Mouse (Mus musculus): ENCODE results near the gene Ugp2. TPM values are rescaled to one million over a fixed set of nuclear protein-coding genes. Genes with fewer than 3 reads are reported as not detected.
A peak's percentile ranks its signal among the peaks of the same experiment; 100 is the strongest.

The Ugp2 gene
- polyA plus RNA-seq, 1 experiment from 2014 or later: 76.1 TPM

GRCm38 (mm10) chr11:21398464-21398863 is 27.5 kb upstream of the Ugp2 start:
- 52% methylated on average over 7 of the region's 7 CpGs for WGBS
- H3K9me3 ChIP-seq (replicated peaks; ENCODE audit: control insufficient read depth, low read length): no peaks in the 10 kb centered on the region
- no peak for ATAC-seq (replicated peaks; ENCODE audit: insufficient number of reproducible peaks, low FRiP score, low TSS enrichment, low read depth)
- H3K36me3 ChIP-seq (replicated peaks; ENCODE audit: control insufficient read depth, insufficient read depth, low read depth, low read length): no peaks in the 10 kb centered on the region
- no peak overlapping the region for H3K27ac ChIP-seq (replicated peaks; ENCODE audit: low read depth, low read length)
- H3K4me1 ChIP-seq (ENCODE audit: control insufficient read depth, insufficient read depth, low read length): no peaks in the 10 kb centered on the region
- H3K27me3 ChIP-seq (ENCODE audit: control insufficient read depth, insufficient read depth, low read length): no peaks in the 10 kb centered on the region
- no peak overlapping the region for H3K4me3 ChIP-seq (ENCODE audit: low read depth, low read length)
- peak; percentile 48 for DNase-seq (ENCODE audit: low spot score)
- H3K9ac ChIP-seq (replicated peaks; ENCODE audit: low read length): no peak overlapping the region
- no peak overlapping the region for H3K4me2 ChIP-seq (ENCODE audit: low read depth, low read length)

DNA sequence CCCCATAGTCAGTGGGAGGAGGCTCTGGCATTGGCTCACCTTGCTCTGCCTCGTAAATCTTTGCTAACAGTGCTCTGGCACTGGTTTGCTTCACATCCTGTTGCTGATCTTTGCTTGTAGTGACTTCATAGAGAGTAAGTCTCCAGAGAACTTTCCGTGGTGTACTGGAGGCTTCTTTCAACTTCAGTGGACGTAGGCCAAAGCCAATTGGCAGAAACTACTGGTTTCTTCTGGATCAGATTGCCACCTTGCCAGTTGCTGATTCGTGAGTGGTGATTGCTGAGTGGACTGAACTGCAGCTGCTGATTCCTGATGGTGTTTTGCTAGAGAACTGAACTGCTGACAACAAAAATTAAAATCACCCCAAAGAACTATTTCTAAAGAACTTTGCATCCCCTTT is 15.8 kb upstream of the Ugp2 start:
- Histone ChIP-seq H3K4me3 (ENCODE audit: low read depth, low read length) (no peak overlapping the region), H3K4me2 (ENCODE audit: low read depth, low read length) (no peak overlapping the region), H3K9me3 (replicated peaks; ENCODE audit: control insufficient read depth, low read length) (no peaks in the 10 kb centered on the region), H3K27ac (replicated peaks; ENCODE audit: low read depth, low read length) (no peak overlapping the region), H3K9ac (replicated peaks; ENCODE audit: low read length) (no peak overlapping the region), H3K36me3 (replicated peaks; ENCODE audit: control insufficient read depth, insufficient read depth, low read depth, low read length) (no peaks in the 10 kb centered on the region), H3K27me3 (ENCODE audit: control insufficient read depth, insufficient read depth, low read length) (no peaks in the 10 kb centered on the region), H3K4me1 (ENCODE audit: control insufficient read depth, insufficient read depth, low read length) (no peaks in the 10 kb centered on the region)
- ATAC-seq (replicated peaks; ENCODE audit: insufficient number of reproducible peaks, low FRiP score, low TSS enrichment, low read depth) (no peak), DNase-seq (ENCODE audit: low spot score) (no peak)
- WGBS: 82% methylated on average over 4 of the region's 4 CpGs

DNA sequence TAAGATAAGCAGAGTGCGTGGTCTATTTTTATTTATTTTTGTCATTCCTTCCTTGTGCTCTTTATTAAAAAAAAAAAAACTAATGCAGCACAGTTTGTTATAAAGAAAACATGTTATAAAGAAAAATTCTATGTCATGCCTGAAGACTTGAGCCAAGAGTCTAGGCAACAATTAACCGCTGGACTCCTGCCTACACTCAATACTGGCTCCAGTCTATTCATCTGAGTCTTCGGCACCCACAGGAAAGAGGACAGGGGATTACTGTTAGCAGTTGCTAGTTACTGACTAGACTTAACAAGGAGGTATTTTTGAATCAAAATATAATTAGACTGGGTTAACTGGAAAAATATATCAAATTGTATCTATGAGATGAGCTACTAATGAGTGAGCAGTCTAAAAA is 3.1 kb upstream of the Ugp2 start:
- no peaks in the 10 kb centered on the region for H3K4me1 ChIP-seq (ENCODE audit: control insufficient read depth, insufficient read depth, low read length)
- H3K27me3 ChIP-seq (ENCODE audit: control insufficient read depth, insufficient read depth, low read length): no peaks in the 10 kb centered on the region
- H3K4me3 ChIP-seq (ENCODE audit: low read depth, low read length): no peak overlapping the region
- H3K9ac ChIP-seq (replicated peaks; ENCODE audit: low read length): no peak overlapping the region
- no peaks in the 10 kb centered on the region for H3K36me3 ChIP-seq (replicated peaks; ENCODE audit: control insufficient read depth, insufficient read depth, low read depth, low read length)
- no peak overlapping the region for H3K27ac ChIP-seq (replicated peaks; ENCODE audit: low read depth, low read length)
- DNase-seq (ENCODE audit: low spot score): no peak
- no peaks in the 10 kb centered on the region for H3K9me3 ChIP-seq (replicated peaks; ENCODE audit: control insufficient read depth, low read length)
- no peak for ATAC-seq (replicated peaks; ENCODE audit: insufficient number of reproducible peaks, low FRiP score, low TSS enrichment, low read depth)
- no peak overlapping the region for H3K4me2 ChIP-seq (ENCODE audit: low read depth, low read length)
- 92% methylated on average over 3 of the region's 3 CpGs for WGBS

DNA sequence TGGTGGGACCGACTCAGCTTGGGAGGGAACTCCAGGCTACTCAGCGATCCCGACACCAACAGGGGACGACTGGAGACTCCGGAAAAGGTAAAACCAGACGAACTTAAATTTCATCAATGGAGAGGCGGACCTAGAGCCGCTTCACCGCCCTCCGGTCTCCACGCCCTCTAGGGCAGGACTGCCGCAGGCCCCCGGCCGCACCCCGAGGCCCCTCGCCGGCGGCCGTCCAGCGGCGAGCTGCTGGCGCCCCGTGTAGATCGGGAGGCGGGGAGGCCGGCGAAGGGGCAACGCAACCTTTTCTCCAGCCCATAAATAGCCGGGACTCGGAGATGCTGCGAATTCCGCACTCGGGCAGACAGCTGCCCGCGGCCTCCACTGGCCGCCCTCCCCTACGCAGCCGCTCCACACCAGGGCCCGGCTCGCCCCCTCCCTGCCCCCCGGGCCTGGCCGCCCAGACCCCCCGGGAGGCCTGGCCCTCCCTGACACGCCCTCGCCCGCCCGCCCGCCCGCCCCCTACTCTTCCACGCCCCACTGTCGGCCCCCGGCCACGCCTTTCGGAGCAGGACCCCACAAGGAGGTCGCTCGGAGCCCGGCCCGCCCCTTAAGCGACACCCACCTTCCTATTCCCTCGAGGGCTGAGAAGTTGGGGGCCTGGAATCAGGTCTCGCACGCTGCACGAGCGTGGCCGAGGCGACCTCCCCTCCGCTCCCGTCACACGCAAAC is 441 bp downstream of the Ugp2 start:
- Histone ChIP-seq H3K36me3 (replicated peaks; ENCODE audit: control insufficient read depth, insufficient read depth, low read depth, low read length) (no peaks in the 10 kb centered on the region), H3K4me1 (ENCODE audit: control insufficient read depth, insufficient read depth, low read length) (no peaks in the 10 kb centered on the region), H3K27ac (replicated peaks; ENCODE audit: low read depth, low read length) (peak overlapping the region; percentile 84), H3K27me3 (ENCODE audit: control insufficient read depth, insufficient read depth, low read length) (no peaks in the 10 kb centered on the region), H3K4me2 (ENCODE audit: low read depth, low read length) (peak overlapping the region; percentile 43), H3K9me3 (replicated peaks; ENCODE audit: control insufficient read depth, low read length) (no peaks in the 10 kb centered on the region), H3K4me3 (ENCODE audit: low read depth, low read length) (peak overlapping the region; percentile 75), H3K9ac (replicated peaks; ENCODE audit: low read length) (peak overlapping the region; percentile 81)
- DNase-seq (ENCODE audit: low spot score) (peak; percentile 81), ATAC-seq (replicated peaks; ENCODE audit: insufficient number of reproducible peaks, low FRiP score, low TSS enrichment, low read depth) (peak; percentile 95)
- WGBS: under 1% methylated on average over 53 of the region's 69 CpGs

- Histone ChIP-seq H3K27ac (replicated peaks; ENCODE audit: low read depth, low read length) (no peak overlapping the region), H3K4me1 (ENCODE audit: control insufficient read depth, insufficient read depth, low read length) (no peaks in the 10 kb centered on the region), H3K36me3 (replicated peaks; ENCODE audit: control insufficient read depth, insufficient read depth, low read depth, low read length) (no peaks in the 10 kb centered on the region), H3K4me3 (ENCODE audit: low read depth, low read length) (peak overlapping the region; percentile 75), H3K9ac (replicated peaks; ENCODE audit: low read length) (no peak overlapping the region), H3K4me2 (ENCODE audit: low read depth, low read length) (peak overlapping the region; percentile 43), H3K9me3 (replicated peaks; ENCODE audit: control insufficient read depth, low read length) (no peaks in the 10 kb centered on the region), H3K27me3 (ENCODE audit: control insufficient read depth, insufficient read depth, low read length) (no peaks in the 10 kb centered on the region)
- ATAC-seq (replicated peaks; ENCODE audit: insufficient number of reproducible peaks, low FRiP score, low TSS enrichment, low read depth) (no peak), DNase-seq (ENCODE audit: low spot score) (no peak)
- 25% methylated on average over 9 of the region's 9 CpGs for whole genome bisulfite sequencing
Measured at GRCm38 (mm10) chr11:21369248-21370016, 1.6 kb downstream of the Ugp2 start.

DNA sequence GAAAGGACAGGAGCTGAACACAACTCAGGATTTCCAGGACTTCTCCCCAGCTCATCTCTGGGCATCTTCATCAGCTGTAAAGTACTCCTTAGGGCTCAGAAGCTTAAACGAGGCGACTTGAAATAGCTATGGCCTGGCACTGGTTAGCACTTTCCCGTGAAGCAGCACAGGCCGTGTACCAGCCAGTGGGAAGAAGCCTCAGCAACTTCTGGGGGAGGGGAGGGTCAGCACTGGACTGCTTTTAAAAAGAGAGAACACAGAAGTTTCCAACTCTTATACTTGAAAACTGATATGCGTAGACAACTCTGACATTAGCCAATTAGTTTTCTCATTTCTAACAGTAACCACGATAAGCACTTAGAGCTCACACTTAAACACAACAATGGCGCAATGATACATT is 2.5 kb downstream of the Ugp2 start:
- no peak overlapping the region for H3K9ac ChIP-seq (replicated peaks; ENCODE audit: low read length)
- H3K27ac ChIP-seq (replicated peaks; ENCODE audit: low read depth, low read length): no peak overlapping the region
- no peaks in the 10 kb centered on the region for H3K4me1 ChIP-seq (ENCODE audit: control insufficient read depth, insufficient read depth, low read length)
- no peak for ATAC-seq (replicated peaks; ENCODE audit: insufficient number of reproducible peaks, low FRiP score, low TSS enrichment, low read depth)
- no peak overlapping the region for H3K4me3 ChIP-seq (ENCODE audit: low read depth, low read length)
- no peak overlapping the region for H3K4me2 ChIP-seq (ENCODE audit: low read depth, low read length)
- DNase-seq (ENCODE audit: low spot score): no peak
- WGBS: 45% methylated on average over 7 of the region's 7 CpGs
- no peaks in the 10 kb centered on the region for H3K36me3 ChIP-seq (replicated peaks; ENCODE audit: control insufficient read depth, insufficient read depth, low read depth, low read length)
- H3K9me3 ChIP-seq (replicated peaks; ENCODE audit: control insufficient read depth, low read length): no peaks in the 10 kb centered on the region
- no peaks in the 10 kb centered on the region for H3K27me3 ChIP-seq (ENCODE audit: control insufficient read depth, insufficient read depth, low read length)

DNA sequence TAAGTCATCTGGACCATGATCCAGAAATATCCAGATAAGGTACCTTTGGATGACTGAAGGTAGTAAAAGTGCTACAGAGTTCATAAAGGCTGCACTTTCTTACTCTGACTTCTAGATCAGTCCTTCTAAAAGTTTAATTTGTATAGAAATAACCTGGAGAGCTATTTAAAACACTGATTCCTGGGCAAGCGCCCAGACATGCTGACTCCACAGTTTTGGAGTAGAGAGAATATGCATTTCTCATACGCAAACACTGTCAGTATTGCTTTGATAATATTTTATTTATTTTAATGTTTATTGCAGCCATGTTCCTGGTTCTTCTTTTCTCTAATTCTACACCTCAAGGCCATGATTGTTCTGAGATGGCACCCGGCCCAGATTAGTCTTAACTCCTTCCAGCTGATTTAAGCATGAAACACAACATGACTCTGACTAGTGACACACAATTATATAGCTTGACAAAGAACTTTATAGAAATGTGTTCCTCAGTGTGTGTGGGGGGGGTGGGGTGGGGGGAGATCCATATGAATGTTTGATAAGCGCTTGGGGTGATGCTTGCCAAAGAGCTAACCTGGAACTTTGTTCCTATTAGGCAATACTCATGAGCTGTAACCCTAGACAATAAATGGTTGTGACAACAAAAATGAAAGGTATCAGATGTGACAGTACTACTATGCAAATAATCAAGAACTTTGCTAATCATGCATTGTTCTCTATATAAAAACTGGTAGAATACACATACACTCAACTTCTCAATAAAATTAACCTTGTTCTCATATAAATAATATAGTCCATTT is 7.7 kb downstream of the Ugp2 start:
- Histone ChIP-seq H3K4me3 (ENCODE audit: low read depth, low read length) (no peak overlapping the region), H3K9ac (replicated peaks; ENCODE audit: low read length) (no peak overlapping the region), H3K4me1 (ENCODE audit: control insufficient read depth, insufficient read depth, low read length) (no peaks in the 10 kb centered on the region), H3K4me2 (ENCODE audit: low read depth, low read length) (no peak overlapping the region), H3K27ac (replicated peaks; ENCODE audit: low read depth, low read length) (no peak overlapping the region), H3K9me3 (replicated peaks; ENCODE audit: control insufficient read depth, low read length) (no peaks in the 10 kb centered on the region), H3K27me3 (ENCODE audit: control insufficient read depth, insufficient read depth, low read length) (no peaks in the 10 kb centered on the region), H3K36me3 (replicated peaks; ENCODE audit: control insufficient read depth, insufficient read depth, low read depth, low read length) (no peaks in the 10 kb centered on the region)
- DNase-seq (ENCODE audit: low spot score) (no peak), ATAC-seq (replicated peaks; ENCODE audit: insufficient number of reproducible peaks, low FRiP score, low TSS enrichment, low read depth) (no peak)
- WGBS: 94% methylated on average over 4 of the region's 4 CpGs

Measured in embryonic facial prominence, embryonic 11.5 days (tissue).